Mouse (Mus musculus) lung, postnatal 10 days (tissue): ENCODE results near the gene Mup21.
"Not testable (repeated sequence)": the region's sequence is repeated elsewhere in the genome, so short reads cannot be mapped to it uniquely, and the experiment has no call there.

ENCODE experiments used
- DNase-seq: peaks from one replicate; pipeline ENCODE4 v3.0.0; 2021

Gene Mup21

DNA sequence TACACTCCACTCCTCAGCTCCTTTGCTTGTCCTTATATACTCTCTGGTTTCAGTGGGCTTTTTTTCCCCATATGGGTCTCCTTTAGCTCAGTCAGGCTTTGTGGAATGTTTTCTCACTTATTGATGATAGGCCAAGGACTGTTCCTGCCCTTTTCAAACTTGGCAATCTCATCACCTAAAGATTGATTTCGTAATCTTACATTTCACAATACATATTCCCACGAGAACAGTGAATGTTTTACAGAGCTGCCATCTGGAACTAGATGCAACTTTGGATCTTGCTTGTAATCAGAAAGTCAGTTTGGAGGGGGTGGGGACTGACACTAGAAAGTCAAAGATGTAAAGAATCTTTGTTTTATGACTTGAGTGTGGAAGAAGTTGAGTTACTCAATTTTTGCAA, at the start of gene Mup21:
Gene Mup21 (minus strand): TSS at position 53 of the 400 bp plus-strand sequence.
- DNase-seq, result no peak

DNA sequence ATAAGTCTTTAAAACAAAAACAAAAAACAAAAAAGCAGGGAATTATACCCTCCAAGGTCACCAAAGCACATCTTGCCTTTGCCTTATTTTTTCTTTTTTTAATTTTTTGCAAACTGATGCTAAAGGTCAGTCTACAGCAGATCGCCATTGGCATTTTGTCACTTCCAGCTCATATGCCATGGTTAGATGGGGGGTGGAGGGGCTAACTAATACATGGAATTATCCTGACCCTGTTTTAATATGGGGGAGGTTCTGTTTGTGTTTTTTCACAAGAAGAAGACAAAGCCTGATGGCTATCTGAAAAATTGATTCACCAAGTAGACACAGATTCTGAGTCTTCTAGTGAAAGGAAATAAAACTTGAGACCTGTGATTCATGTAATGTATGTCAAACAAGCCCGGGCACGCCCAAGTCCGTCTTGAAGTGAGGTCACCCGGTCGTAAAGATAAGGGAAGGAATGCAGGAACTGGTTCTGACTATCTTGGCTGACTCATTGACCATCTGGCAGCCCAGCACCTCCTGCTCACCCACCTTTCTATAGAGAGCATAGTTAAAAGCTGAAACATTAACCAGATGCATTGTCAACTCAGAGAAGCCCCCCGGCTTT, 49.4 kb upstream of the Mup21 start:
- DNase-seq, result no peak

DNA sequence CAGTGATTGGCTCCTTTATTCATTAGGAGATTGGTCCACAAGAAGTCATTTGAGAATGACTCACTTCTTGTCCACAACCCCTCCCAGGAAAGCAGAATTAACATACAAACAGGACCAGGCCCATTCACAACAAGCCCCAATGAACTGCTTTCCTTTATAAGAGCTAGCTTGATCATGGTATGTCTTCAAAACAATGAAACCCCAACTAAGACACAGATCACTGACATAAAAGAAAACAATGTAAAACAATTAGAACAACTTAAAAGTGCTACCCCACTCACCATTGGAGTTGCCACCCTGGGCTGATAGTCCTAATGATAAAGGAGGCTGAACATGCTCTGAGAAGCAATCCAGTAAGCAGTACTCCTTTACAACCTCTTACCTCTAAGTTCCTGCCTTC, 38.1 kb upstream of the Mup21 start:
- DNase-seq, result no peak

DNA sequence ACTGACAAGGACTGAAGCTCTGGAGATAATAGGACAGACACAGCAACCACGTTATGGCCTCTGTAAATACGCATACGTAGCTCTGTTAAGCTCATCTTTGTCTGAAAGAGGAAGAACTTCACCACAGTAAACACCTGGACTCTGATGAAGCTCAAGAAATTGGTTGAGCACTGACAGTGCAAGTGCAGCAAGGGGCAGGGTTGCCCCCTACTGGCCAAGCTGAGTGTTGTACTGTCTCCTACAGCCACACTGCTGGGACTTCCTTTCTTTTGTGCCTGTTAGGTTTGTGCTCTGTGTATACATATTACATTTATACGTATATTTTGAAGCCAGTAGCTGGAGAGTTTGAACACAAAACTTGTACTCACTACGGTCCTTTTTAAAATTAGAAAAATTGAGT, 26.6 kb upstream of the Mup21 start:
- no peak for DNase-seq

DNA sequence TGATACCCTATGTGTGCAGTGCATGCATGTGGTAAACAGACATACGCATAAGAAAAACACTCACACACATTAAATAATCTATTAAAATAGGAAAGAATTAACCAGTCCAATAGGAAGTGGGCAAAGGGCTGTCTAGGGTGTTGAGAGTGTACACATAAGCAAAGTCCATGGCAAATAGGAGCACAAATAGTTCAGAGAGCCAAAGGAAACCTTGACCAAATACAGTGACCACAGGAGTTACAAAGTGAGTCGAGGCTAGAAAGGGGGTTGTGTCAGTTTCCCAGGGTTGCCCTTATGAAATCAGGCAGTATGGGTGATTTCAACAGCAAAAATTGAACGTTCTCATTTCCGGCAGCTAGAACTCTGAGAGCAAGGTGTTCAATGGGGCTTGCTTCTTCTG, 23.8 kb upstream of the Mup21 start:
- no peak for DNase-seq

DNA sequence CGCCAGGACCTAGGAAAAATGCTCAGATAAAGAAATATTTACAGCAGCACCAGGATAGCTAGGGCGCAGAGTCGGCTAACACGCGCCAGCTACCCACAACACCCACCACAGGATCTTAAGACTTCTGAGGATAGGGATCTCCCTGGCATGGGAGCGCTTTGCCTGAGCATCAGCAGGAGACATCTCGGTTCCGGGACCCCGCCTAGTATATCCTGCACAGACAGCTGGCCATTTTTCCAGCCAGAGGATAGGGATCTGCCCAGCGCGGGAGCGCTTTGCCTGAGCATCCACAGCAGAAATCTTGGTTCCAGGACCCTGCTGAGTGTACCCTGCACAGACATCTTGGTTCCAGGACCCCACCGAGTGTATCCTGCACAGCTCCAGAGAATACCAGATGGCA, 17.0 kb upstream of the Mup21 start:
- not testable (repeated sequence) for DNase-seq

DNA sequence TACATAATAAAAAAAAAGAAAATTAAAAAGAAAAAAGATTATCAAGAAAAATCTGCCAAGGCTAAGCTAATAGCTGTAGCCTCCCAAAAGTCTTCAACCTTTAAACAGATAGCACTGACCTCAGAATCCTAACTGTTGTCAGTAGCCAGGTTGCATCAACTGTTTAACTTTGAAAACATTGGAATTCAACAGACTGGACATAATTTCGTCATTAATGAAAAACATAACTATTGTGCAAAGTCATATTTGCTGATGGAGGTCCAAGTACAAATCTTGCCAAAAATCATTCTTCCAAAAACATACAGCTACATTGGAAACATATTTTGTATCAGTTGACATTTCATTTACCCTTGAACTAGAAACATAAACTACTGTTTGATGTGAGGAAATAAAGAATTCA, 7.7 kb upstream of the Mup21 start:
- no peak for DNase-seq

DNA sequence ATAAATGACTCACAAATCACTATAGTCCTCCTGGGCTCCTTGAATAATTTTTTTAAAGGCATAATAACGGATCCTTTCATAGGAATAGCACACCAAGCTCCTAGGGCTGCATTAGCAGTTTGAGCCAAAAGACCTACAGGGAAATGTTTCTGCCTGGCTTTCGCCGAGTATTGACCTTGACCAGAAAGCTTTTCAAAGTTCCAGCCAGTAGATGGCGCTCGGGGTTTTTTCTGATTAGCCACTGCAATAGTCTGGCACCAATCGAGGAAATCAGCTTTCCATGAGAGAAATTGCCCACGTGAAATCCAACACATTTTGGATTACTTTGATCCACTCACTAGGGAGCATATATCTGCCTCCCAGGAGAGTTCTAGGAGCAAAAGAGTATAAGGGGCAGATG, 17.0 kb downstream of the Mup21 start:
- peak; percentile 42 for DNase-seq

DNA sequence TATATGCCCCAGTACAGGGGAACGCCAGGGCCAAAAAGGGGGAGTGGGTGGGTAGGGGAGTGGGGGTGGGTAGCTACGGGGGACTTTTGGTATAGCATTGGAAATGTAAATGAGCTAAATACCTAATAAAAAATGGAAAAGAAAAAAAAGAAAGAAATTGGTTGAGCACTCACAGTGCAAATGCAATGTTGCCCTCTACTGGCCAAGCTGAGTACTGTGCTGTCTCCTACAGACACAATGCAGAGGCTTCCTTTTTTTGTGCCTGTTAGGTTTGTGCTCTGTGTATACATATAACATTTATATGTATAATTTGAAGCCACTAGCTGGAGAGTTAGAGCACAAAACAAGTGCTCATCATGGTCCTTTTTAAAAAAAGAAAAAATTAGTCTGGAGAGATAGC, 47.3 kb downstream of the Mup21 start:
- peak; percentile 16 for DNase-seq
